Mouse (Mus musculus) ES-E14 (cell line): ENCODE results near the gene Sdcbp2. TPM values are rescaled to one million over a fixed set of nuclear protein-coding genes. Genes with fewer than 3 reads are reported as not detected.

Experiments used
- DNase-seq: peaks from one replicate; pipeline ENCODE4 v3.0.0-alpha.2; 2013; ENCODE audit warnings: low read depth, low spot score
- H3K27ac ChIP-seq: 2 replicates; pipeline ENCODE4 v1.5.1; 2012; ENCODE audit warnings: low read depth, mild to moderate bottlenecking, low read length, moderate library complexity, mixed read lengths; ENCODE audit not compliant: poor library complexity, insufficient read depth, severe bottlenecking
- H3K36me3 ChIP-seq: 2 replicates; pipeline ENCODE4 v1.6.1; 2012; ENCODE audit warnings: mild to moderate bottlenecking, low read length, moderate library complexity, mixed read lengths; ENCODE audit not compliant: control insufficient read depth, poor library complexity, insufficient read depth, severe bottlenecking
- H3K4me1 ChIP-seq, 2 experiments: fragments of 150-350 bp in 1 of 2; sonication (generic) in 1 of 2; 2 replicates each; pipeline ENCODE4 v1.6.1; 2012; ENCODE audit warnings: low read length in 2 of 2, mild to moderate bottlenecking in 1 of 2, mixed read lengths in 1 of 2; ENCODE audit not compliant: control insufficient read depth in 2 of 2, insufficient read depth in 2 of 2, poor library complexity in 1 of 2
- H3K4me3 ChIP-seq, 2 experiments: fragments of 150-350 bp in 1 of 2; sonication (generic) in 1 of 2; 2 replicates each; pipeline ENCODE4 v1.5.1; 2012; ENCODE audit warnings: low read length in 2 of 2, low read depth in 1 of 2, mild to moderate bottlenecking in 1 of 2, mixed read lengths in 1 of 2; ENCODE audit not compliant: insufficient read depth in 1 of 2, poor library complexity in 1 of 2, severe bottlenecking in 1 of 2
- H3K9ac ChIP-seq: 2 replicates; pipeline ENCODE4 v1.6.1; 2012; ENCODE audit warnings: low read depth, mild to moderate bottlenecking, low read length, mixed read lengths; ENCODE audit not compliant: poor library complexity, insufficient read depth, severe bottlenecking
- H3K9me3 ChIP-seq: fragments of 150-350 bp; sonication (generic); 2 replicates; pipeline ENCODE4 v1.6.1; 2012; ENCODE audit warnings: low read depth, mild to moderate bottlenecking, low read length; ENCODE audit not compliant: control insufficient read depth, insufficient read depth
- CHD2 ChIP-seq: IDR thresholded peaks from 2 replicates; pipeline ENCODE4 v1.6.1; 2014; ENCODE audit warnings: mild to moderate bottlenecking, low read depth, low read length, inconsistent platforms
- HCFC1 ChIP-seq: IDR thresholded peaks from 2 replicates; pipeline ENCODE4 v1.6.1; 2012; ENCODE audit warnings: low read length, inconsistent platforms, borderline replicate concordance; ENCODE audit not compliant: insufficient read depth
- MAFK ChIP-seq: IDR thresholded peaks from 2 replicates; pipeline ENCODE4 v1.6.1; 2014; ENCODE audit warnings: mild to moderate bottlenecking, low read depth, low read length, inconsistent platforms; ENCODE audit not compliant: insufficient read depth
- ZC3H11A ChIP-seq: IDR thresholded peaks from 2 replicates; pipeline ENCODE4 v1.6.1; 2012; ENCODE audit warnings: low read depth, mild to moderate bottlenecking, inconsistent platforms, low read length, borderline replicate concordance
- ZNF384 ChIP-seq: IDR thresholded peaks from 2 replicates; pipeline ENCODE4 v1.6.1; 2012; ENCODE audit warnings: low read depth, low read length, inconsistent platforms
- in situ Hi-C, 2 experiments: fragments of 600-800 bp; cut with MboI; formaldehyde crosslinking; loops; one replicate each; pipeline ENCODE4 v1.15.1; 2025; ENCODE audit warnings: low sequenced_read_pairs in 2 of 2, inconsistent platforms in 1 of 2; ENCODE audit not compliant: unreplicated experiment in 2 of 2
- total RNA-seq: library from RNA; depleted of rRNA; stranded (reverse); fragments of 300-350 nt; gene quantifications from 2 replicates; pipeline ENCODE4 v1.2.3, GENCODE M21; 2012

Gene Sdcbp2
- total RNA-seq, 1 experiment = 4.1 TPM

GRCm38 (mm10) chr2:151616551-151617329, 44.3 kb downstream of the Sdcbp2 start:
- H3K36me3 ChIP-seq = no peaks in the 10 kb centered on the region
- no peak overlapping the region for H3K4me3 ChIP-seq
- DNase-seq = no peak
- H3K9ac ChIP-seq = no peak overlapping the region
- H3K9me3 ChIP-seq = no peaks in the 10 kb centered on the region
- TF ChIP-seq ZC3H11A (no peak), MAFK (no peak), CHD2 (no peak), HCFC1 (no peak), ZNF384 (no peak)
- H3K4me1 ChIP-seq = no peaks in the 10 kb centered on the region
- in situ Hi-C loops = no loop called here
- no peak overlapping the region for H3K27ac ChIP-seq

DNA sequence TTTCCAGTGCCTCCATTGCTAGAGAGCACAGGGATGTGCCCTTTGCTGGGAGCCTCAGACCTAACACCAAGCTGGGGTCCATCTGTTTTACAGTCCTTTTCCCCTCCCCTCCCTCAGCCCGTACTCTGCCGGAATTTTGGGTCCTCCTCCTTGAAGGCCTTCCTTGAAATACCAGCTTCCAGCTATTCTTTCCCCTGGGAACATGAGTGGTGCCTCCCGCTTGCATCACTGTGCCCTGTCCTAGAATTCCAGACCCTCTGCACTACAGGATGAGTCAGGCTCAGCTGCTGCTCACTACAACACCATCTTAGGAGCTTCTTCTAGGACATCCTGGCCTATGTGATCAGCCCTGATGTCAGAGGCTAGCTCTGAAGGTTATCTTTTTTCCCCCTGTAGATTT, 51.4 kb downstream of the Sdcbp2 start:
- no peak overlapping the region for H3K9ac ChIP-seq
- TF ChIP-seq MAFK (no peak), ZNF384 (no peak), HCFC1 (no peak), ZC3H11A (no peak), CHD2 (no peak)
- no peaks in the 10 kb centered on the region for H3K36me3 ChIP-seq
- no peak overlapping the region for H3K4me3 ChIP-seq
- DNase-seq = no peak
- H3K9me3 ChIP-seq = no peaks in the 10 kb centered on the region
- in situ Hi-C loops = no loop called here
- no peak overlapping the region for H3K27ac ChIP-seq
- no peaks in the 10 kb centered on the region for H3K4me1 ChIP-seq

DNA sequence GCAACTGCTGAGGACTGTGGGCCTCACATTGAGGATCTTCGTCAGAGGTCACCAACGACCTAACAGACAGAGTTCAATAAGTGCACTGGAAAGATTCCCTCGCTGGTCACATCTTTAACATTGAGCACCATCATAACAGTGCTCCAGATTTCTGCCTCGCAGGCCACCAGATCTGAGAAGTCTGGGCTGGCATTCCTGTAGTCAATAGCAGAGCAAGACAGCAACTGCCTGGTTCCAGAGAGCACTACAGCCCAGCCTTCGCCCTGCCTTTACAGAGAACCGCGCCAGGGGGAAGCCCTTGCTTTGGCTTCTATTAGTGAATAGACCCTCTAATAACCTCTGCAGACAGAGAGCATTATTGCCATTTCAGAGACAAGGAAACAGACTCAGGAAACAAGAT, 53.9 kb downstream of the Sdcbp2 start:
- no peak for DNase-seq
- in situ Hi-C loops = no loop called here
- H3K27ac ChIP-seq = no peak overlapping the region
- no peaks in the 10 kb centered on the region; a peak in 1 of 4 replicates for H3K4me1 ChIP-seq
- H3K36me3 ChIP-seq = no peaks in the 10 kb centered on the region
- H3K9me3 ChIP-seq = no peaks in the 10 kb centered on the region
- H3K9ac ChIP-seq = no peak overlapping the region
- TF ChIP-seq ZNF384 = no peak
- no peak for TF ChIP-seq CHD2
- no peak for TF ChIP-seq MAFK
- TF ChIP-seq ZC3H11A = no peak
- TF ChIP-seq HCFC1 = no peak
- no peak overlapping the region for H3K4me3 ChIP-seq

DNA sequence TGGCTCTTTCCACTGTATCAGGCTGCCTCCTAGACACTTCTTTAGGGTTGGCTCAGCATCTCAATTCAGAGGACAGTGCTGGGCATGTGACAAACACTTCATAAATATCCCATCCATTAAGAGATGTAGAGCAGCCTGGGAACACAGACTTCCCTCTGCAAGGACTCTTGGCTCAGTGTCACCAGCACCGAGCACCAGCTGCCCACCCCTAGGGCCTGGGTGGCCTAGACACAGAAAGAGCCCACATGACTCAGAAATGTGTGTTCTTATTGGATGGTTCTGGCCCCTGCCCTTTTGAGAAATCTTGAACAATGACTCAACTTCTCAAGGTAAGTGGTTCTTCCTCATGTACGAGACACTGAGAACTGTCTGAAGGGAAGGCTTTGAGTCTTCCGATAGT, 55.6 kb downstream of the Sdcbp2 start:
- in situ Hi-C loops = no loop called here
- Histone ChIP-seq H3K9ac (no peak overlapping the region), H3K4me3 (no peak overlapping the region), H3K27ac (no peak overlapping the region), H3K9me3 (no peaks in the 10 kb centered on the region), H3K36me3 (no peaks in the 10 kb centered on the region), H3K4me1 (no peaks in the 10 kb centered on the region; a peak in 1 of 4 replicates)
- TF ChIP-seq ZNF384 (no peak), MAFK (no peak), ZC3H11A (no peak), CHD2 (no peak), HCFC1 (no peak)
- DNase-seq = no peak
